Mouse (Mus musculus) limb, embryonic 12.5 days (tissue): ENCODE results near the gene Slc26a10. TPM values are rescaled to one million over a fixed set of nuclear protein-coding genes. Genes with fewer than 3 reads are reported as not detected.
A peak's percentile ranks its signal among the peaks of the same experiment; 100 is the strongest.

Experiments used
- ATAC-seq: fragments of 200-750 bp; cut with Nextera tagmentation; 2 replicates; pipeline ENCODE4 v1.8.0; 2017; ENCODE audit warnings: low read depth, moderate TSS enrichment; ENCODE audit not compliant: insufficient number of reproducible peaks, insufficient read depth, low FRiP score, low TSS enrichment
- H3K27ac ChIP-seq: fragments of 300-500 bp; sonication (generic); 2 replicates; pipeline ENCODE4 v1.5.1; 2016; ENCODE audit warnings: mild to moderate bottlenecking, moderate library complexity
- H3K27me3 ChIP-seq: fragments of 300-500 bp; sonication (generic); 2 replicates; pipeline ENCODE4 v1.6.1; 2016; ENCODE audit warnings: mild to moderate bottlenecking, moderate library complexity
- H3K36me3 ChIP-seq: fragments of 300-500 bp; sonication (generic); 2 replicates; pipeline ENCODE4 v1.6.1; 2016; ENCODE audit warnings: mild to moderate bottlenecking, moderate library complexity
- H3K4me1 ChIP-seq: fragments of 300-500 bp; sonication (generic); replicated peaks from 2 replicates; pipeline ENCODE4 v1.6.1; 2016
- H3K4me2 ChIP-seq: fragments of 300-500 bp; sonication (generic); 2 replicates; pipeline ENCODE4 v1.6.1; 2016; ENCODE audit warnings: mild to moderate bottlenecking, moderate library complexity
- H3K4me3 ChIP-seq: fragments of 300-500 bp; sonication (generic); replicated peaks from 2 replicates; pipeline ENCODE4 v1.5.1; 2016; ENCODE audit warnings: mild to moderate bottlenecking
- H3K9ac ChIP-seq: fragments of 300-500 bp; sonication (generic); replicated peaks from 2 replicates; pipeline ENCODE4 v1.6.1; 2016; ENCODE audit warnings: mild to moderate bottlenecking, moderate library complexity
- H3K9me3 ChIP-seq: fragments of 300-500 bp; sonication (generic); 2 replicates; pipeline ENCODE4 v1.6.1; 2016; ENCODE audit warnings: mild to moderate bottlenecking, moderate library complexity
- WGBS: fragments of 180-500 bp; shearing (Covaris S2); methylation state at CpG from one replicate; pipeline ENCODE4 v1.1.7; 2016; 5-methylcytosine and 5-hydroxymethylcytosine counted together
- polyA plus RNA-seq: library from polyadenylated mRNA; unstranded; fragments of >200 nt; fragmentation: Nextera tagmentation; extraction: Ambion mirVana; gene quantifications from 2 replicates; pipeline ENCODE4 v1.2.1, GENCODE M21; 2016

The Slc26a10 gene
- polyA plus RNA-seq, 1 experiment from 2014 or later: 3.4 TPM

DNA sequence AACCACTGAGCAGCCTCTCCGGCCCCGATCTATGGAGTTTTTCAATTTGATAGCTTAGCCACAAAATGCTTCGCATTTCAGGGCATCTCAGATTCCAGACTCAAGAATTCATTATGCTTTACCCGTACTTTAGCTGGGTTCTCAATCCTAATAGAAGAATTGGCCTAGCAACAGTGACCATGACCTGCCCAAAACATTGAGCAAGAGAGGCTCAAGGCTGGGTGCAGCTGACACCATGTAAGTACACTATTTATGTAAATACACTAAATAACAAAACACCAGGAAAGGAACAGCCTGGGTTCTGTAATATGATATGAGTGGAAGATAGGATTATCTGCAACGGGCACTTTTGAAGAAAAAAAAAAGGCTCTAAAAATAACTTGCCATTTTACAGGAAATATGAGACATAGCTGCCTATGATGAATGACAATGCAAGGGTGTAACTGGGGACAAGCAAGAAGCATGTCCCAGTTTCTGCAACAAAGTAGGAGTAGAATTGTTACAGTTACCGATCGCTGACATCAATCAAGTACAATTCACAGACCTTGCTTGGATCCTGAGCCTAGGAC lies 52.6 kb downstream of the Slc26a10 start:
- Histone ChIP-seq H3K27ac (no peak overlapping the region), H3K36me3 (no peaks in the 10 kb centered on the region), H3K9me3 (no peaks in the 10 kb centered on the region), H3K4me3 (no peak overlapping the region), H3K4me2 (no peak overlapping the region), H3K4me1 (peaks cover 2% of the 10 kb centered on the region; the same call in 1 of the 2 replicates), H3K27me3 (no peaks in the 10 kb centered on the region), H3K9ac (no peak overlapping the region)
- ATAC-seq: no peak
- WGBS: 79% methylated on average over 7 of the region's 7 CpGs

DNA sequence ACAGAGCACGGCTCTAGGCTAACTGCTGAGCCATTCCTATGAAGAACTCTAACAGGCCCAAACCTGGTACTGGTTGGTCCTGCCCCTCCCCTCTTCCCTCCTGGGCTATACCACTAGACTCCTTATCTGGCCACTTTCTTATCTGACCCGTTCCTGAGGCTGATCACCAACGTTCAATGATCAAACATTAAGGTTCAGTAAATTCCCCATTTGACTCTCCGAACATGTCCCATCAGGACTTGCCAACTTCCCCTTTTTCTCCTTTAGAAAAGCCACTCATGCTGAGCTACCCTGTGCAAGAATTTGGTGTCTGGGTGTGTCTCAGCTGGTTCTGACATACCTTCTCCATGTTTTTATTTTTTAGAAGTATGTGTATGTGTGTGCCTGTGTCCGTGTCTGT lies 53.9 kb downstream of the Slc26a10 start:
- Histone ChIP-seq H3K9me3 (no peaks in the 10 kb centered on the region), H3K27me3 (no peaks in the 10 kb centered on the region), H3K4me1 (peaks cover 5% of the 10 kb centered on the region; the same call in 1 of the 2 replicates), H3K9ac (no peak overlapping the region), H3K27ac (no peak overlapping the region), H3K36me3 (no peaks in the 10 kb centered on the region), H3K4me2 (no peak overlapping the region), H3K4me3 (no peak overlapping the region)
- 89% methylated on average over 5 of the region's 5 CpGs for WGBS
- no peak for ATAC-seq

DNA sequence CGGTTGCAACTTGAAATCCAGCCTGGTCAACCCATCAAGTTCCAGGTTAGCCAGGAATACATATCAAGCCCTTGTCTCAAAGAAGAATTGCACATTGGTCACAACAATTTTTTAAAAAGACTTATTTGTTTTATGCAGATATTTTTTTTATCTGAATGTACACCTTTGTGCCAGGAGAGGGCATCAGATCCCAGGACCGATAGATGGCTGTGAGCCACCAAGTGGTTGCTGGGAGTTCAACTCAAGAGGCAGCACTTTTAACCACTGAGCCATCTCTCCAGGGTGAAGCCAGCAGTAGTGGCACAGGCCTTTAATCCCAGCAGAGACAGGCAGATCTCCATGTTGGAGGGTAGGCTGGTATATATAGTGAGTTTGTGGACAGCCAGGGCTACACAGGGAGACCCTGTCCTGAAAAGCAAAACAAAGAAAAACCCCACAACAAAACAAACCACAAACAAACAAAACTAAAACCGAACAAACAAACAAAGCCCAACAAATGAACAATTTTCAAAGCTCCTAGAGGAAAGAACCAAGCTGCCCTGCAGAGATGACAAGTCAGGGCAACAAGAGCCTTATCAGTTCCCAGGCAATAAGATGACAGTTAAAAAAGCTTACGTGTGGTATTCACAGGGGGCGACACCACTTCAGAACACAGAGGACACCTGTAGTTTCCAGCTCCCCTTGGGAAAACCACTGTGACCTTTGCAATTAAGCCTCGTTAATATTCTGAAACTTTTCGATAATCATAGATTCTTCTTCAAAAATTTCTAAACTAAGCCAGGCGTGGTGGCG lies 55.0 kb downstream of the Slc26a10 start:
- 75% methylated on average over 9 of the region's 9 CpGs for WGBS
- Histone ChIP-seq H3K4me1 (peaks cover 7% of the 10 kb centered on the region), H3K4me2 (no peak overlapping the region), H3K36me3 (no peaks in the 10 kb centered on the region), H3K4me3 (no peak overlapping the region), H3K9me3 (no peaks in the 10 kb centered on the region), H3K9ac (no peak overlapping the region), H3K27ac (no peak overlapping the region), H3K27me3 (no peaks in the 10 kb centered on the region)
- no peak for ATAC-seq

GRCm38 (mm10) chr10:127123436-127123805 lies 57.0 kb downstream of the Slc26a10 start:
- H3K27ac ChIP-seq: no peak overlapping the region

GRCm38 (mm10) chr10:127122784-127123435 lies 57.5 kb downstream of the Slc26a10 start:
- Histone ChIP-seq H3K27ac (0 out of 2 replicates have a peak overlapping the region, but pooled peaks have one; percentile 17), H3K4me1 (peaks cover 13% of the 10 kb centered on the region), H3K27me3 (no peaks in the 10 kb centered on the region), H3K36me3 (peaks cover 14% of the 10 kb centered on the region), H3K9me3 (no peaks in the 10 kb centered on the region), H3K4me3 (peak overlapping the region; percentile 32), H3K4me2 (peak overlapping the region; percentile 59), H3K9ac (no peak overlapping the region)
- no peak for ATAC-seq
- 12% methylated on average over 13 of the region's 13 CpGs for WGBS

More at GRCm38 (mm10) chr10:127123436-127123805, 57.0 kb downstream of the Slc26a10 start:
- WGBS: 13% methylated on average over 4 of the region's 4 CpGs
- H3K9me3 ChIP-seq: no peaks in the 10 kb centered on the region
- no peak for ATAC-seq
- H3K4me1 ChIP-seq: peaks cover 13% of the 10 kb centered on the region
- H3K4me2 ChIP-seq: peak overlapping the region; percentile 59
- H3K27me3 ChIP-seq: no peaks in the 10 kb centered on the region
- peaks cover 9% of the 10 kb centered on the region for H3K36me3 ChIP-seq
- no peak overlapping the region for H3K9ac ChIP-seq
- peak overlapping the region; percentile 32 for H3K4me3 ChIP-seq

GRCm38 (mm10) chr10:127122018-127122417 lies 58.4 kb downstream of the Slc26a10 start:
- Histone ChIP-seq H3K9me3 (no peaks in the 10 kb centered on the region), H3K36me3 (peaks cover 23% of the 10 kb centered on the region), H3K9ac (no peak overlapping the region), H3K4me3 (no peak overlapping the region), H3K27ac (no peak overlapping the region), H3K4me2 (no peak overlapping the region), H3K27me3 (no peaks in the 10 kb centered on the region), H3K4me1 (peaks cover 13% of the 10 kb centered on the region)
- 88% methylated on average over 3 of the region's 3 CpGs for WGBS
- no peak for ATAC-seq

Other genes with a start within 250 kb of the Slc26a10 start
- 74.6 and 89.2 TPM in 2 replicates for gene Ctdsp2, start 201.9 kb downstream of the Slc26a10 start, polyA plus RNA-seq
- gene Avil, start 179.9 kb downstream of the Slc26a10 start, polyA plus RNA-seq: 0.15 and 1.1 TPM in 2 replicates
- gene Tsfm, start 149.8 kb downstream of the Slc26a10 start, polyA plus RNA-seq: 85.2 and 99.1 TPM in 2 replicates
- 52.5 and 53.7 TPM in 2 replicates for gene Mettl1, start 139.2 kb downstream of the Slc26a10 start, polyA plus RNA-seq
- 0.50 TPM in 2 replicates for gene Eef1akmt3, start 139.1 kb downstream of the Slc26a10 start, polyA plus RNA-seq
- gene Cyp27b1, start 132.4 kb downstream of the Slc26a10 start, polyA plus RNA-seq: 0.16 TPM in 1 of 2 replicates, not detected in the other
- gene March9, start 120.5 kb downstream of the Slc26a10 start, polyA plus RNA-seq: 1.5 and 1.9 TPM in 2 replicates
- 2,363 and 2,376 TPM in 2 replicates for gene Cdk4, start 117.1 kb downstream of the Slc26a10 start, polyA plus RNA-seq
- 171 and 172 TPM in 2 replicates for gene Tspan31, start 110.4 kb downstream of the Slc26a10 start, polyA plus RNA-seq
- 0.38 TPM in 1 of 2 replicates, not detected in the other for gene Agap2, start 105.4 kb downstream of the Slc26a10 start, polyA plus RNA-seq
- 58.7 and 65.5 TPM in 2 replicates for gene Os9, start 59.5 kb downstream of the Slc26a10 start, polyA plus RNA-seq
- gene B4galnt1, start 15.4 kb downstream of the Slc26a10 start, polyA plus RNA-seq: 4.3 and 5.0 TPM in 2 replicates
- 67.5 and 74.1 TPM in 2 replicates for gene Arhgef25, start 9.4 kb upstream of the Slc26a10 start, polyA plus RNA-seq
- gene Dtx3, start 15.1 kb upstream of the Slc26a10 start, polyA plus RNA-seq: 150 and 166 TPM in 2 replicates
- 27.3 and 28.0 TPM in 2 replicates for gene Pip4k2c, start 30.9 kb upstream of the Slc26a10 start, polyA plus RNA-seq
- 5.3 and 5.6 TPM in 2 replicates for gene Kif5a, start 82.7 kb upstream of the Slc26a10 start, polyA plus RNA-seq
- 174 and 183 TPM in 2 replicates for gene Dctn2, start 85.7 kb upstream of the Slc26a10 start, polyA plus RNA-seq
- gene Mbd6, start 108.4 kb upstream of the Slc26a10 start, polyA plus RNA-seq: 17.2 and 19.8 TPM in 2 replicates
- 144 and 145 TPM in 2 replicates for gene Mars, start 131.1 kb upstream of the Slc26a10 start, polyA plus RNA-seq
- gene Arhgap9, start 141.3 kb upstream of the Slc26a10 start, polyA plus RNA-seq: 5.7 and 6.5 TPM in 2 replicates
- 11.0 and 14.2 TPM in 2 replicates for gene Gli1, start 161.3 kb upstream of the Slc26a10 start, polyA plus RNA-seq
- gene Inhbe, start 173.8 kb upstream of the Slc26a10 start, polyA plus RNA-seq: 0.04 and 0.08 TPM in 2 replicates
- not detected in 2 replicates for gene Inhbc, start 189.8 kb upstream of the Slc26a10 start, polyA plus RNA-seq
- gene R3hdm2, start 199.7 kb upstream of the Slc26a10 start, polyA plus RNA-seq: 45.6 and 56.4 TPM in 2 replicates